Mouse (Mus musculus): ENCODE results near the gene Eomes.

The Eomes gene

GRCm38 (mm10) chr9:118477961-118478360 is at the start of gene Eomes:
TSS of gene Eomes (plus strand) at chr9:118478212.
- DNase-seq (ENCODE audit: low spot score) = no peak

GRCm38 (mm10) chr9:118444809-118445208 is 33.2 kb upstream of the Eomes start:
- no peak for DNase-seq (ENCODE audit: low spot score)

GRCm38 (mm10) chr9:118449336-118449735 is 28.7 kb upstream of the Eomes start:
- no peak for DNase-seq (ENCODE audit: low spot score)

GRCm38 (mm10) chr9:118453427-118453826 is 24.6 kb upstream of the Eomes start:
- DNase-seq (ENCODE audit: low spot score) = no peak

- no peak for DNase-seq (ENCODE audit: low spot score)
These were observed 22.7 kb upstream of the Eomes start for GRCm38 (mm10) chr9:118455188-118455845.

GRCm38 (mm10) chr9:118456405-118456804 is 21.6 kb upstream of the Eomes start:
- no peak for DNase-seq (ENCODE audit: low spot score)

- no peak for DNase-seq (ENCODE audit: low spot score)
These were observed 20.0 kb upstream of the Eomes start for GRCm38 (mm10) chr9:118458039-118458438.

- no peak for DNase-seq (ENCODE audit: low spot score)
These were observed 14.0 kb upstream of the Eomes start for GRCm38 (mm10) chr9:118464031-118464430.

- no peak for DNase-seq (ENCODE audit: low spot score)
These were observed 9.7 kb upstream of the Eomes start for GRCm38 (mm10) chr9:118468301-118468700.

GRCm38 (mm10) chr9:118469272-118469671 is 8.7 kb upstream of the Eomes start:
- no peak for DNase-seq (ENCODE audit: low spot score)

- no peak for DNase-seq (ENCODE audit: low spot score)
These were observed 6.7 kb upstream of the Eomes start for GRCm38 (mm10) chr9:118471296-118471695.

- DNase-seq (ENCODE audit: low spot score) = no peak
These were observed 1.7 kb upstream of the Eomes start for GRCm38 (mm10) chr9:118476211-118476765.

GRCm38 (mm10) chr9:118476766-118477271 is 1.2 kb upstream of the Eomes start:
- DNase-seq (ENCODE audit: low spot score) = no peak

GRCm38 (mm10) chr9:118477281-118477931 is 606 bp upstream of the Eomes start:
- DNase-seq (ENCODE audit: low spot score) = no peak

- no peak for DNase-seq (ENCODE audit: low spot score)
These were observed 436 bp downstream of the Eomes start for GRCm38 (mm10) chr9:118478458-118478838.

- no peak for DNase-seq (ENCODE audit: low spot score)
These were observed 961 bp downstream of the Eomes start for GRCm38 (mm10) chr9:118478839-118479507.

- no peak for DNase-seq (ENCODE audit: low spot score)
These were observed 1.7 kb downstream of the Eomes start for GRCm38 (mm10) chr9:118479508-118480291.

- DNase-seq (ENCODE audit: low spot score) = no peak
These were observed 2.3 kb downstream of the Eomes start for GRCm38 (mm10) chr9:118480292-118480690.

GRCm38 (mm10) chr9:118482210-118482609 is 4.2 kb downstream of the Eomes start:
- DNase-seq (ENCODE audit: low spot score) = no peak

GRCm38 (mm10) chr9:118486361-118487095 is 8.5 kb downstream of the Eomes start:
- DNase-seq (ENCODE audit: low spot score) = no peak

GRCm38 (mm10) chr9:118487096-118487395 is 9.0 kb downstream of the Eomes start:
- no peak for DNase-seq (ENCODE audit: low spot score)

All from ovary, postnatal 10 days (tissue).